Mouse (Mus musculus): ENCODE measurements at regions not wholly inside any gene's neighbourhood (a gene's known extent, or its start where the extent isn't known, plus 50 kb on each side); places are given as distances from the start of the nearest gene placed in this dataset.
"Not testable (repeated sequence)": the region's sequence is repeated elsewhere in the genome, so short reads cannot be mapped to it uniquely, and the experiment has no call there.

- no peak overlapping the region for H3K4me2 ChIP-seq
- 86% methylated on average over 3 of the region's 3 CpGs for WGBS
- no peak overlapping the region for H3K4me3 ChIP-seq (replicated peaks)
- H3K36me3 ChIP-seq = no peaks in the 10 kb centered on the region
- no peak overlapping the region for H3K9ac ChIP-seq (replicated peaks)
- H3K27me3 ChIP-seq (replicated peaks) = no peaks in the 10 kb centered on the region
- ATAC-seq (ENCODE audit: low FRiP score) = no peak
- no peaks in the 10 kb centered on the region for H3K4me1 ChIP-seq
- no peaks in the 10 kb centered on the region for H3K9me3 ChIP-seq (replicated peaks)
- H3K27ac ChIP-seq (replicated peaks) = no peak overlapping the region
Observed at GRCm38 (mm10) chr15:11517892-11518291, 118.4 kb upstream of the Tars start.

- 78% methylated on average over 4 of the region's 4 CpGs for WGBS
- no peak overlapping the region for H3K9ac ChIP-seq (replicated peaks)
- no peak overlapping the region for H3K27ac ChIP-seq (replicated peaks)
- H3K9me3 ChIP-seq (replicated peaks) = no peaks in the 10 kb centered on the region
- no peak for ATAC-seq (ENCODE audit: low FRiP score)
- no peak overlapping the region for H3K4me3 ChIP-seq (replicated peaks)
- H3K36me3 ChIP-seq = no peaks in the 10 kb centered on the region
- no peaks in the 10 kb centered on the region for H3K4me1 ChIP-seq
- no peak overlapping the region for H3K4me2 ChIP-seq
- no peaks in the 10 kb centered on the region for H3K27me3 ChIP-seq (replicated peaks)
Observed at GRCm38 (mm10) chr15:11505076-11505639, 105.7 kb upstream of the Tars start.

DNA sequence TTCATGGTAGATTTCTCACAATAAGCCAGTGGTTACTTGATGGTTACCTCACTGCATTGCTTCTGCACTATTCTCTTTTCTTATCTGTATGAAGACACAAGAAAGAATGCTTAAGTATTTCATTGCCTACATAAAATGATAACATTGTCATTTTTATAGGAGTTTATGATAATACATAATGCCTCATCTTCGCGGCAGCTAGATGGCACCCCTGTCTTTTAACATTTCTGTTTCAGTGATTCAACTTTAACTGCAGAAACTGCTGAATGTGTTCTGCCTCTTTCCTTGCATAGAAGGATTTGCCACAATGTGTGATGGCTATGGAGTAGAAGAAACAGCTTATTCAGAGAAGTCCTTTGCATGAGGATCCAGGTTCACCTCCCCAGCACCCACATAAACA, 97.0 kb upstream of the Tars start:
- Histone ChIP-seq H3K9ac (replicated peaks) (no peak overlapping the region), H3K27me3 (replicated peaks) (no peaks in the 10 kb centered on the region), H3K4me1 (no peaks in the 10 kb centered on the region), H3K9me3 (replicated peaks) (no peaks in the 10 kb centered on the region), H3K27ac (replicated peaks) (no peak overlapping the region), H3K4me3 (replicated peaks) (no peak overlapping the region), H3K4me2 (no peak overlapping the region), H3K36me3 (no peaks in the 10 kb centered on the region)
- ATAC-seq (ENCODE audit: low FRiP score) = no peak
- WGBS = 92% methylated on average over 2 of the region's 2 CpGs

DNA sequence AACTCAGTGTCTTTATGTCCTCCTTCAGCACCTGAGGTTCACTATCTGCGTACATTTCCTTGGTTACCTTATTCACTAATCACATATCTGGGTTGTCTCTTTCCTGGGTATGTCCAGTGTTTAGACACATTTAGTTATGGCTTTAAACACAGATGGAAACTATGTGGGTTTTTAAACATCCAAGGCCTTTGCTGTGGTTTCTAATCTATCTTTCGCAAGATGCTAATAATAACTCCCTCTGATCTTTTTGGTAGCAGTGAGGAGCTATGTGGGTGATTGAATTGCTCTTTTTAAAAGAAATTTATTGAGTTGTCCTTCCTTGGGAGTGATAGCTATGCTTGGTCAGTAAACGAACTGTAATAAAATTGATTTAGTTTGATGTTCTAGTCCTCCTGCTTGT, 89.7 kb upstream of the Tars start:
- Histone ChIP-seq H3K4me2 (no peak overlapping the region), H3K9ac (replicated peaks) (no peak overlapping the region), H3K9me3 (replicated peaks) (no peaks in the 10 kb centered on the region), H3K36me3 (no peaks in the 10 kb centered on the region), H3K4me3 (replicated peaks) (no peak overlapping the region), H3K27ac (replicated peaks) (no peak overlapping the region), H3K4me1 (no peaks in the 10 kb centered on the region), H3K27me3 (replicated peaks) (no peaks in the 10 kb centered on the region)
- ATAC-seq (ENCODE audit: low FRiP score) = no peak
- 80% methylated on average over 3 of the region's 3 CpGs for WGBS

GRCm38 (mm10) chr15:11487268-11487783, 87.9 kb upstream of the Tars start:
- H3K9me3 ChIP-seq (replicated peaks) = no peaks in the 10 kb centered on the region
- WGBS = 75% methylated on average over 5 of the region's 5 CpGs
- H3K27me3 ChIP-seq (replicated peaks) = no peaks in the 10 kb centered on the region
- no peak overlapping the region for H3K27ac ChIP-seq (replicated peaks)
- no peaks in the 10 kb centered on the region for H3K4me1 ChIP-seq
- H3K9ac ChIP-seq (replicated peaks) = no peak overlapping the region
- no peak for ATAC-seq (ENCODE audit: low FRiP score)
- H3K36me3 ChIP-seq = no peaks in the 10 kb centered on the region
- no peak overlapping the region for H3K4me3 ChIP-seq (replicated peaks)
- no peak overlapping the region for H3K4me2 ChIP-seq

DNA sequence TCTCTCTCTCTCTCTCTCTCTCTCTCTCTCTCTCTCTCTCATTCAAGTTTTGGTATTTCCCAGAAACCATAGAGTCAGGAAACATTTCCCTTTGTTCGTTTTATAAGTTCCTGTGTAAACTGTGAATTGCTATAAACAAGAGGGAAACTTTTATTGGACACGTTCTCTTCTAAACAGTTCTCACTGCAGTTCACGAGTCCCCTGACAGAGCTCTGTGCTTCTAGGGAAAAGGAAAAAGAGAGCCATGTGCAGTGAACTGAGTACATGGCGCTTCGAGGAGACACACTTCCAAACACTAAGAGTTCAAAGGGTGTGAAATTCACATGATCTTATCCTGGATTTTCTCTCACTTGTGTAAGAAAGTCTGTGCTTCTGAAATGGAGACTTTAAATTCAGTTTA, 84.5 kb upstream of the Tars start:
- 70% methylated on average over 5 of the region's 5 CpGs for WGBS
- H3K4me2 ChIP-seq = no peak overlapping the region
- H3K27me3 ChIP-seq (replicated peaks) = no peaks in the 10 kb centered on the region
- H3K9ac ChIP-seq (replicated peaks) = no peak overlapping the region
- no peaks in the 10 kb centered on the region for H3K9me3 ChIP-seq (replicated peaks)
- no peak for ATAC-seq (ENCODE audit: low FRiP score)
- no peaks in the 10 kb centered on the region for H3K36me3 ChIP-seq
- H3K4me3 ChIP-seq (replicated peaks) = no peak overlapping the region
- H3K27ac ChIP-seq (replicated peaks) = no peak overlapping the region
- H3K4me1 ChIP-seq = no peaks in the 10 kb centered on the region

GRCm38 (mm10) chr15:11479166-11479944, 79.9 kb upstream of the Tars start:
- 68% methylated on average over 14 of the region's 14 CpGs for WGBS
- Histone ChIP-seq H3K4me3 (replicated peaks) (no peak overlapping the region), H3K9me3 (replicated peaks) (no peaks in the 10 kb centered on the region), H3K27ac (replicated peaks) (no peak overlapping the region), H3K9ac (replicated peaks) (no peak overlapping the region), H3K36me3 (no peaks in the 10 kb centered on the region), H3K27me3 (replicated peaks) (no peaks in the 10 kb centered on the region), H3K4me2 (no peak overlapping the region), H3K4me1 (no peaks in the 10 kb centered on the region)
- ATAC-seq (ENCODE audit: low FRiP score) = no peak

GRCm38 (mm10) chr15:11476248-11476647, 76.8 kb upstream of the Tars start:
- Histone ChIP-seq H3K9ac (replicated peaks) (no peak overlapping the region), H3K4me3 (replicated peaks) (no peak overlapping the region), H3K9me3 (replicated peaks) (no peaks in the 10 kb centered on the region), H3K27ac (replicated peaks) (no peak overlapping the region), H3K4me1 (no peaks in the 10 kb centered on the region), H3K27me3 (replicated peaks) (no peaks in the 10 kb centered on the region), H3K4me2 (no peak overlapping the region), H3K36me3 (no peaks in the 10 kb centered on the region)
- 92% methylated on average over 3 of the region's 3 CpGs for WGBS
- no peak for ATAC-seq (ENCODE audit: low FRiP score)

- Histone ChIP-seq H3K4me1 (no peaks in the 10 kb centered on the region), H3K9me3 (replicated peaks) (no peaks in the 10 kb centered on the region), H3K36me3 (no peaks in the 10 kb centered on the region), H3K27me3 (replicated peaks) (no peaks in the 10 kb centered on the region), H3K4me3 (replicated peaks) (no peak overlapping the region), H3K9ac (replicated peaks) (no peak overlapping the region), H3K27ac (replicated peaks) (no peak overlapping the region), H3K4me2 (no peak overlapping the region)
- 95% methylated on average over 2 of the region's 2 CpGs for WGBS
- no peak for ATAC-seq (ENCODE audit: low FRiP score)
Observed at GRCm38 (mm10) chr15:11463341-11463740, 63.9 kb upstream of the Tars start.

- H3K27ac ChIP-seq (replicated peaks); H3K36me3 ChIP-seq; H3K9ac ChIP-seq (replicated peaks); ATAC-seq (ENCODE audit: low FRiP score); H3K27me3 ChIP-seq (replicated peaks); H3K9me3 ChIP-seq (replicated peaks); H3K4me3 ChIP-seq (replicated peaks); H3K4me2 ChIP-seq; H3K4me1 ChIP-seq: not testable (repeated sequence)
- 21% methylated on average over 2 of the region's 2 CpGs for WGBS
Observed at GRCm38 (mm10) chr15:11461575-11461974, 62.1 kb upstream of the Tars start.

GRCm38 (mm10) chr15:11459306-11459705, 59.8 kb upstream of the Tars start:
- no peak for ATAC-seq (ENCODE audit: low FRiP score)

GRCm38 (mm10) chr15:11457278-11457677, 57.8 kb upstream of the Tars start:
- WGBS = 88% methylated on average over 8 of the region's 8 CpGs
- H3K27ac ChIP-seq (replicated peaks) = no peak overlapping the region

More at GRCm38 (mm10) chr15:11459306-11459705, 59.8 kb upstream of the Tars start:
- 99% methylated on average over 2 of the region's 2 CpGs for WGBS
- Histone ChIP-seq H3K4me2 (no peak overlapping the region), H3K9me3 (replicated peaks) (no peaks in the 10 kb centered on the region), H3K36me3 (no peaks in the 10 kb centered on the region), H3K27me3 (replicated peaks) (no peaks in the 10 kb centered on the region), H3K27ac (replicated peaks) (no peak overlapping the region), H3K4me3 (replicated peaks) (no peak overlapping the region), H3K9ac (replicated peaks) (no peak overlapping the region), H3K4me1 (no peaks in the 10 kb centered on the region)

More at GRCm38 (mm10) chr15:11457278-11457677, 57.8 kb upstream of the Tars start:
- no peaks in the 10 kb centered on the region for H3K36me3 ChIP-seq
- H3K9ac ChIP-seq (replicated peaks) = no peak overlapping the region
- H3K4me1 ChIP-seq = no peaks in the 10 kb centered on the region
- no peak for ATAC-seq (ENCODE audit: low FRiP score)
- H3K4me3 ChIP-seq (replicated peaks) = no peak overlapping the region
- H3K4me2 ChIP-seq = no peak overlapping the region
- H3K27me3 ChIP-seq (replicated peaks) = no peaks in the 10 kb centered on the region
- H3K9me3 ChIP-seq (replicated peaks) = no peaks in the 10 kb centered on the region
